Mouse (Mus musculus): ENCODE data around the gene Prkar2b.
"Not testable (repeated sequence)": the region's sequence is repeated elsewhere in the genome, so short reads cannot be mapped to it uniquely, and the experiment has no call there.

Prkar2b gene

DNA sequence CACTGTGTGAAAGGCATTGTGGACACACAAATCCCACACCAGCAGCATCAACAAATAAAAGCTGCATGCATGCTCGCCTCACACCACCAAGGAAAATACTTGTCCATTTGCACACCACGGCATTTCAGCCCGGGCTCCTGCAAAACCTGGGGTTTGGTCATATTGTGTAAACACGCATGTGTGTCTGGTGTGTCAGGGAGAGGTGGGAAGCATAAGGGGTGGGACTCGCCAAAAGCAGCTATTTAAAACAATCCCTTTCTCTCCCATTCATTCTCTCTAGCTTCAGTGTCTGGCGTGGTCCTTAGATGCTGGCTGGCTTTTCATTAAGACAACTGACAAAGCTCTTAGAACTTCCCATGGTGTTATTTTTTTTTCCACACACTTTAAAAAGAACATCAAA lies 1.4 kb downstream of the Prkar2b start:
- DNase-seq (ENCODE audit: low spot score): no peak

DNA sequence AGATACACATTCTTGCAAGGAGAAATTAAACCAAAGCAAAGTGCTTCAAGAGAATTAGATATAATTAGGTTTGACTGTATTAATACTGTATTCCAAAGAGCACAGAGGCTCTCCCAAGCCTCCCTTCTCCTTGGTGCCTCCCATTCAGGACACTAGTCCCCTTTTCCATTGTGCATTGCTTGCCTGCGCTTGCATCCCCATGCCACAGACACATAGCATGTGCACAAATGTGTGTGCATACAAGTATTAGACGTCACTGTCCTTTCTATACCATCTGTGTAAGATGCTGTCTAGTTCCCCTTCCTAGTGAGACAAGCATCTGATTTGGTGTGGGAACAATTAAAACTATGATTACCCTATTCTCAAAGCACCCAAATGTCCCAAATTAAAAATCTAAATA lies 2.0 kb downstream of the Prkar2b start:
- DNase-seq (ENCODE audit: low spot score): no peak

DNA sequence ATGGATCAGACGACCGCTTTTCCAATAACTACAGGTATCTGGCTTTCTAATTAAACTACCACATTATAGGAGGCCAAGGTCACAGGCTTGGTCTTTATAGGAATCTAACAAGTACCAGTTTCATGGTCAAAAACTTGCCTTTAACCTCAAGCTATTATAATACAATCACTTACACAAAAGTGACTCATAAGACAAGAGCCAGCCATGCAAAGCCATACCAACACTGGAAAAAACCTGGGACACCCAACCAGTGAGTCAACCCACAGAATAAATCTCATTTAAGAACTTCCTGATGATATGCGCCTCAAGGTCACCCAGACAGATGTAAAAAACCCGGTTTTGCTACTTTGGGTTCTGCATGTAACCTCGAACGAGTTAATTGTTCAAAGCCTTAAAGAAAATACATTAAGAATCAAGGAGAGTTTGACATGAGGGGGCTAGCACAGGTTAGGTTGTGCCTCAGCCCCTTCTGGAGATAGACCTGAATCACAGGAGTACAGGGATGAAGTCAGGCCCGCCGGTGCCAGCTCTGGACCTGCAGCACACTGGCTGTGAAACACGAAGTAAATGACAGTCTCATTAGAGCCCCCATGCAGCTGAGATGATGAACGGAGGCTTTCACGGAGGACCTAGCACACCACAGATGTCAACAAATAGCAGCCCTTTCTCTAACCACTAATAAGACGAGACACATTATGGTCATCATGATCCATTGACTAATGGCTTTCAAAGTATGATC lies 3.5 kb downstream of the Prkar2b start:
- DNase-seq (ENCODE audit: low spot score): no peak

DNA sequence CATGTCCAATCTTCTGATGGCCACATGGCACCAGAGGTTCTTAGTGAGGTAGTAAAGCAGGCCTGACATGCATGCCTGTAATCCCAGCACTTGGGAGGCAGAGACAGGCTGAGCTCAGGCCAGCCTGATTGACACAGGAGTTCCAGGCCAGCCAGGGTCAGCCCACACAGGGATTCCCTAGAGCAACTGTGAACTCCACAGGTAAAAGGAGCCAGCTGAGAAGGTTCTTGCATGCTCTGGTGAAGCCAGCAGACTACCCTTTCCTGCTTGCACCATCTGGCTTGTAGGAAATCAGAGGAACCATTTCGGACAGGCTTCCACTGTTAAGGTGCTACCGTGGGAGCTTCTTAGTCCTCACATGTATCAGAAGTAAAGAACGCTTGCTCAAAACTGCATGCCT lies 5.3 kb downstream of the Prkar2b start:
- DNase-seq (ENCODE audit: low spot score): no peak

DNA sequence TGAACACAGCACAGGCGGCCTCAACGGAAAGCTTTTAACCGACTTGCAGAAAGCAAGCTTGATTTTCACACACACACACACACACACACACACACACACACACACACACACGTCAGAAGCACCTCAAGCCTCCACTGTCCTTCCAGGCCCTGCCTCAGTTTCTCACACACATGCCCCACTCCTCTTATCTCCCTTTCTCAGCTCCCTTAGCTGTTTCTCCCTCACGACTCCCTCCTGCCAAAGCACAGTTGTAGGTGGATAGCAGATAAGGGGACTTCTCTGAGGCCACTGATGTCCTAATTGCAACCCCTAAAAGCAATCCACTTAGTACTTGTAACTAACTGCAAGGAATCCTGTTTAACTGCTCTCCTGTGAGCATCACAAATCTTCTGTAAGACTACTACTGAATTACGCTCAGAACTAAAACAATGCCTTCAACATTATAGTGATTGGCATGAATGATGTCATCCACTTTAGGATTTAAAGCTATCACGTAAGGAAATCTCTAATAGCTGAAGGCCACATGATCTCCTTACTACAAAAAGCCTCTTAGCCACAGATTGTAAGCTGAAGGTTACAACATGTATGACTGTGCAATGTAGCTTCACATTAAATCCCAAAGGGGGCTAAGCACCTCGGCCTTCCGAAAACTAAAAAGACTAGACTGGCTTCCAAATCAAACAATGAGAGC lies 6.5 kb downstream of the Prkar2b start:
- DNase-seq (ENCODE audit: low spot score): no peak

- no peak for DNase-seq (ENCODE audit: low spot score)
Observed at GRCm38 (mm10) chr12:32053637-32054366, 7.3 kb downstream of the Prkar2b start.

- no peak for DNase-seq (ENCODE audit: low spot score)
Observed at GRCm38 (mm10) chr12:32052882-32053281, 8.2 kb downstream of the Prkar2b start.

- DNase-seq (ENCODE audit: low spot score): no peak
Observed at GRCm38 (mm10) chr12:32050165-32050564, 10.9 kb downstream of the Prkar2b start.

DNA sequence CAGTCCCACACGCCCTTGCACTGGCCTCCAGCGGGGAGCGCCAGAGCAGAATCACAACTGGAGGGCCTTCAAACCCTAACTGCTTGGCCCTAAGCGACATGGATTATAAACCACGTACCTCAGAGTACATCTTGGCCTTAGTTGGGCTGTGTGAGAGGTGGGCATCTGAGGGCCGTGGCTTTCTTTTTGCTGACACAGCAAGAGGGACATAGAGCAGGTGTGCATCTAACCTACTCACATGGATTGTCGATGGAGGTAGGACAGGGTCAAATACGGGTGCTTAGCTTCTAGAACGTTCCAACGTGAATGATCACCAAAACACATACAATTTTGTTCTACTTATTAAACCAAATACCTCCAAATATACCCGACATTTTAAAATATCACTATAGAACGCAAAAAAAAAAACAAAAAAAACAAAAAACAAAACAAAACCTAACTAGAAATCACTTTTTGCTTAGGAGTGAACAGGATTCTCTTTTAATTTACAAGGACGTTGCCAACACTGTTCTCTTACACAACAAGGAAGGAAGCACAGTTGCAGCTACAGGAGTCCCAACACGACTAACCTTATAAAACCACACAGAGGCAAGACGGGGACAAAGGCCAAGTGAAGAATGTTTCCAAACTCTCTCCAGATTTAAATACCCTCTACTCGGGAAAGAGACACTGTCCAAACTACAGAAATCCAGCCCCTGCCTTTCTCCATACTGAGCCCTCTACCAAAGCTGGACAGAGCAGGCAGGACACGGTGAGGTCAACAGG lies 15.3 kb downstream of the Prkar2b start:
- DNase-seq (ENCODE audit: low spot score): no peak

DNA sequence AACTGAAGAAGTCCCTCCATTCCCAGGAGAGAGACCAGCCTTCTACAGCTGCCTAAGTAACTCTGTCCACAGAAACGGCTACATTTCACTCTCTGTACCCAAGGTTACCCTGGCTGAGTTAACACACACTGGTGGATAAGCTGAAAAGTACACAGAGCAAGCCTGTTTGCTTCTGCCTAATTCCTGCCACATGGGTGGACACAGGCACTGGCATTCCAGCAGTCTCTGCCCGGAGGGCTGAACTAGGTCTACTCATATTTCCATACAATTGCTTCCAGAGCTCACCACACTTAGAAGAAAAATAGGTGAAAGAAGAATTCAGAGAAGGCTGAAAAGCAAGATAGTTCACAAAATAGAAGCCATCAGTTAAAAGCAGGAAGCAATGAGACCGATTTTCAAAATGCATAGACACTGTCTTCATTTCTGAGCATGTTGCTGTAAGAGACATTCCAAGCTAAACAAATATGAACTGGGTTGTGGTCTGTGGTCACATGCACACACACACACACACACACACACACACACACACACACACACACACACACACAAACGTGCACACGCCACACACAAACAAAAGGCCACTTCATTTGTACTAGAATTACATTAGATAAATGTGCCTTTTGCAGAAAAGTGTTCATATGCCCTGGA lies 16.5 kb downstream of the Prkar2b start:
- no peak for DNase-seq (ENCODE audit: low spot score)

DNA sequence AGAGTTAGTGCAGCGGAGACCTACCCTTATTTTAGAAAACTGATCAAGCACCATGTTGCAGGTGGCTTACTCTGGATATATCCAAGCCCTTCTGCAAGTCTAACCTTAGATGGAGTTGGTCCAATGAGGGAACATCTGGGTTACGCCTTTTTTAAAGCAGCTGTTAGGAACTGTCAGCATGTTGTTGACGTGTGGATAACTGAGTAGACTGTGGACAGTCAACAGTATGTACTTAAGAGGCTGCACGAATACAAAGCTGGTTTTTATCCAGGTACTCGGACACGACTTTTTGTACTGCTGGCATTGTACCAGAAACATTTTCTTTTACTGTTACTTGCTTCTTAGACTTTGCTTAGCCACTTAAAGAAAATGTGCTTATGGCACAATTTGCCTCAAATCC lies 27.6 kb downstream of the Prkar2b start:
- DNase-seq (ENCODE audit: low spot score): no peak

GRCm38 (mm10) chr12:32032917-32033316 lies 28.2 kb downstream of the Prkar2b start:
- no peak for DNase-seq (ENCODE audit: low spot score)

GRCm38 (mm10) chr12:32018376-32018750 lies 42.7 kb downstream of the Prkar2b start:
- DNase-seq (ENCODE audit: low spot score): no peak

GRCm38 (mm10) chr12:32017636-32018375 lies 43.3 kb downstream of the Prkar2b start:
- no peak for DNase-seq (ENCODE audit: low spot score)

DNA sequence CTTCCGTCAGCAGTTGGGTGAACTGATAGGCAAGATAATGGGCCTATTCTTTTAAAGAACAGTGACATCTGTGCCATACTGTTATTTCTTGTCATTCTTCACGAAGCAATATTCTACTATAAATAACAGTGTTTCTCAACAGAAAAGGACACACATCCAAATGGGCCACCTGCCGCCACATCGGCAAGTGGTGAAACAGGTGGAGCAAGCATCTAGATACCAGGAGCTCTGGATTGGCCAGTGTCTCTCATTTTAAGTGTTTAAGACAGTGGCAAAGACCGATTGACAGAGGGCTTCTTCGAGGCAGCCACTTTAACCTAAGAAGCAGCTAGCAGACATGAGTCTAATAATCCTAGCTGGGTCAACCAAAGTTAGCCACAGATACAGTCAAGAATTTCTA lies 44.6 kb downstream of the Prkar2b start:
- DNase-seq (ENCODE audit: low spot score): no peak

GRCm38 (mm10) chr12:32015268-32015769 lies 45.8 kb downstream of the Prkar2b start:
- DNase-seq (ENCODE audit: low spot score): no peak

GRCm38 (mm10) chr12:32014811-32015210 lies 46.3 kb downstream of the Prkar2b start:
- DNase-seq (ENCODE audit: low spot score): no peak

- no peak for DNase-seq (ENCODE audit: low spot score)
Observed at GRCm38 (mm10) chr12:32012169-32012568, 48.9 kb downstream of the Prkar2b start.

GRCm38 (mm10) chr12:32011128-32011527 lies 50.0 kb downstream of the Prkar2b start:
- no peak for DNase-seq (ENCODE audit: low spot score)

GRCm38 (mm10) chr12:32009985-32010369 lies 51.1 kb downstream of the Prkar2b start:
- not testable (repeated sequence) for DNase-seq (ENCODE audit: low spot score)

Data from left cerebral cortex, adult 11 months (tissue).